Mouse (Mus musculus) kidney, postnatal 14 days (tissue): ENCODE data around the gene Gm26897.

ENCODE experiments used
- DNase-seq: peaks from one replicate; pipeline ENCODE4 v3.0.0; 2022; ENCODE audit warnings: mixed read lengths

Gene Gm26897

GRCm38 (mm10) chr5:111733851-111734250 lies at the start of gene Gm26897:
TSS of gene Gm26897 (plus strand) at chr5:111733924.
- no peak for DNase-seq

- no peak for DNase-seq
Measured at GRCm38 (mm10) chr5:111687370-111687769, 46.4 kb upstream of the Gm26897 start.

- DNase-seq: no peak
Measured at GRCm38 (mm10) chr5:111688584-111688983, 45.1 kb upstream of the Gm26897 start.

GRCm38 (mm10) chr5:111697996-111698395 lies 35.7 kb upstream of the Gm26897 start:
- DNase-seq: no peak

GRCm38 (mm10) chr5:111699711-111700303 lies 33.9 kb upstream of the Gm26897 start:
- no peak for DNase-seq

GRCm38 (mm10) chr5:111701634-111702329 lies 31.9 kb upstream of the Gm26897 start:
- no peak for DNase-seq

GRCm38 (mm10) chr5:111703586-111703985 lies 30.1 kb upstream of the Gm26897 start:
- DNase-seq: no peak

GRCm38 (mm10) chr5:111704326-111704725 lies 29.4 kb upstream of the Gm26897 start:
- DNase-seq: no peak

GRCm38 (mm10) chr5:111709195-111709901 lies 24.4 kb upstream of the Gm26897 start:
- no peak for DNase-seq

GRCm38 (mm10) chr5:111719018-111719417 lies 14.7 kb upstream of the Gm26897 start:
- no peak for DNase-seq

GRCm38 (mm10) chr5:111720726-111721125 lies 13.0 kb upstream of the Gm26897 start:
- DNase-seq: no peak

GRCm38 (mm10) chr5:111724713-111725112 lies 9.0 kb upstream of the Gm26897 start:
- DNase-seq: no peak

GRCm38 (mm10) chr5:111725195-111725920 lies 8.4 kb upstream of the Gm26897 start:
- DNase-seq: peak; percentile 36

GRCm38 (mm10) chr5:111728411-111728810 lies 5.3 kb upstream of the Gm26897 start:
- DNase-seq: no peak

GRCm38 (mm10) chr5:111730560-111731167 lies 3.1 kb upstream of the Gm26897 start:
- no peak for DNase-seq

GRCm38 (mm10) chr5:111732194-111732593 lies 1.5 kb upstream of the Gm26897 start:
- no peak for DNase-seq

GRCm38 (mm10) chr5:111739480-111739879 lies 5.8 kb downstream of the Gm26897 start:
- no peak for DNase-seq

- DNase-seq: no peak
Measured at GRCm38 (mm10) chr5:111740384-111741275, 6.9 kb downstream of the Gm26897 start.

- DNase-seq: no peak
Measured at GRCm38 (mm10) chr5:111741352-111741751, 7.6 kb downstream of the Gm26897 start.

GRCm38 (mm10) chr5:111742290-111742898 lies 8.7 kb downstream of the Gm26897 start:
- peak; percentile 34 for DNase-seq

GRCm38 (mm10) chr5:111749599-111749998 lies 15.9 kb downstream of the Gm26897 start:
- DNase-seq: no peak
